Mouse (Mus musculus): ENCODE data around the gene Zfp36l1. TPM values are rescaled to one million over a fixed set of nuclear protein-coding genes. Genes with fewer than 3 reads are reported as not detected.

Zfp36l1 gene
- polyA plus RNA-seq, 1 experiment from 2014 or later = 79.7 TPM

DNA sequence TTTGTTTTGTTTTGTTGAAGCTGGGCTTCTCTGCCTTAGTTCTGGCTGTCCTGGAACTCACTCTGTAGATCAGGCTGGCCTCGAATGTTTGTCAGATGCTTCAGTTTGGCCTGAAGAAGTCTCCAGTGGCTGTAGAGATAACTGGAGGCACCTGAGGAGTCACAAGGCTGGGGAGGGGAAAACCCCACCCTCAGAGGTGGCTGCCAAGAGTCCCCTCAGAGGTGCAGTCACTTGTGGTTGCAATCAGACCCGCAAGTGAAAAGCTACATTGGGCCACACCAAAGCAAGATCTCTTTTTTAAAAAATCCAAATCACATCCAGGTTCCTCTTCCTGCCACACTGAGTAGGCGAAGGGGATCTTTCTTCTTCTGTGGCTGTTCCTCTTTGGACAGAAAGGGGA is 43.8 kb downstream of the Zfp36l1 start:
- no peaks in the 10 kb centered on the region for H3K27me3 ChIP-seq (replicated peaks; ENCODE audit: control insufficient read depth, insufficient read depth, low read length)
- H3K4me2 ChIP-seq (ENCODE audit: low read depth, low read length) = no peak overlapping the region
- H3K27ac ChIP-seq (ENCODE audit: low read length) = no peak overlapping the region
- H3K4me3 ChIP-seq (ENCODE audit: low read length) = no peak overlapping the region
- WGBS = 80% methylated on average over 3 of the region's 3 CpGs
- no peaks in the 10 kb centered on the region for H3K36me3 ChIP-seq (ENCODE audit: control insufficient read depth, insufficient read depth, low read length)
- peaks cover 8% of the 10 kb centered on the region for H3K4me1 ChIP-seq (ENCODE audit: control insufficient read depth, insufficient read depth, low read length)
- ATAC-seq = no peak
- H3K9me3 ChIP-seq (ENCODE audit: control insufficient read depth, low read length) = no peaks in the 10 kb centered on the region
- no peak overlapping the region for H3K9ac ChIP-seq (ENCODE audit: low read depth, low read length)

DNA sequence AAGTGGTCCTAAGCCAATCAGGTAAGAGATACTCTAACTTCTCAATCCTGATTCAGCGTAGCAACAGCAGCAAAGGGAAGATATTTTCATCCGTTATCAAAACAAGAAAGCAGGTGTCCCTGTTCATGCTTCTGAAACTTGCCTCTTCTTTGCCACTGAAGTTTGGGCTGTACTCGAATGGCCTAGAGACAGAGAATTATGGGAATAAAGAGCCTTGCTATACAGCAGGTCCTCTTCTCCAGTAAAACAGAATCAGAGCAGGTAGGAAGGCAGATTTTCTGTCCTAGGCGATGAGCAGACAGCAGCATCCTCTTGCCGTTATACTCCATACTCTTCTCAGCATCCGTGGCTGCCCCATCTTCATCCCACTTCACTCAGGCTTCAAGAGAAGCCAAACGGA is 44.8 kb downstream of the Zfp36l1 start:
- WGBS = 81% methylated on average over 7 of the region's 7 CpGs
- no peak overlapping the region for H3K4me2 ChIP-seq (ENCODE audit: low read depth, low read length)
- H3K9ac ChIP-seq (ENCODE audit: low read depth, low read length) = no peak overlapping the region

DNA sequence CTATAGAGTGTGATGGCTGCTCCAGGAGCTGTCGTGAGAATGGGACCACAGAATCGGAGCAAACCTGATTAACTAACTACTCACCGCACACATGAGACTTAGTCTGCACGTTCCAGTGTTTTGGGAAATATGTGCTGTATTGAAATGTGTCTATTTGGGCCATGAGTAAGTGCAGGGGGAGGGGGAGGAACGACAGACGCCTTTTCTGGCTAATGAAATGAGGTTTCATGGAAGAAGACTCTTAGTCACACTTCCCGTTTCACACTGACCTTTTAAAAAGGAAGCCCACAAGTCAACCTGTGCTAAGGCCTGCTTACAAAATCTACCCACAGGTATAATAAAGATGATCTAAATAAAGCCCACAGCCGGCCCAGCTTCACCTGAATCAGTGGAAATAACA is 47.8 kb downstream of the Zfp36l1 start:
- Histone ChIP-seq H3K27me3 (replicated peaks; ENCODE audit: control insufficient read depth, insufficient read depth, low read length) (no peaks in the 10 kb centered on the region), H3K9ac (ENCODE audit: low read depth, low read length) (no peak overlapping the region), H3K27ac (ENCODE audit: low read length) (no peak overlapping the region), H3K9me3 (ENCODE audit: control insufficient read depth, low read length) (no peaks in the 10 kb centered on the region), H3K36me3 (ENCODE audit: control insufficient read depth, insufficient read depth, low read length) (no peaks in the 10 kb centered on the region), H3K4me2 (ENCODE audit: low read depth, low read length) (no peak overlapping the region), H3K4me1 (ENCODE audit: control insufficient read depth, insufficient read depth, low read length) (peaks cover 39% of the 10 kb centered on the region), H3K4me3 (ENCODE audit: low read length) (no peak overlapping the region)
- ATAC-seq = no peak
- WGBS = 64% methylated on average over 8 of the region's 8 CpGs

More for the DNA sequence above, 44.8 kb downstream of the Zfp36l1 start:
- Histone ChIP-seq H3K4me1 (ENCODE audit: control insufficient read depth, insufficient read depth, low read length) (peaks cover 14% of the 10 kb centered on the region), H3K4me3 (ENCODE audit: low read length) (no peak overlapping the region), H3K27ac (ENCODE audit: low read length) (no peak overlapping the region), H3K36me3 (ENCODE audit: control insufficient read depth, insufficient read depth, low read length) (no peaks in the 10 kb centered on the region), H3K9me3 (ENCODE audit: control insufficient read depth, low read length) (no peaks in the 10 kb centered on the region), H3K27me3 (replicated peaks; ENCODE audit: control insufficient read depth, insufficient read depth, low read length) (no peaks in the 10 kb centered on the region)
- ATAC-seq = no peak

DNA sequence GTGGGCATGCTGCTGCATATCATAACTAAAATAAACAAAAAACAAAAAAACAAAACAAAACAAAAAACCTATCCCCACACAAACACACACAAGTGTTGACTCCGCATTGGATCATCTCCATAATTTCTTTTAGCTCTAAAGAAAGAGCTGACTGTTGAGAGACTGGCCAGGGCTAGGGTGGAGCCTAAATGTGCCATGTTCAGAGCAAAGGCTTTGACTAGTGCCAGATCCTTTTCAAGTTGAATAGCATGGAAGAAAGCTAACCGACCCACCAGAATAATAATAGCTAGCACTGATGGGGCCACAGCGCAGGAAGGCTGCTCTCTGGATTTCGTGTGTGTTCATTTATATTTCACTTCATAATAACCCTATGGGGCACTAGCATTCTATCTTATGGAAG is 48.5 kb downstream of the Zfp36l1 start:
- ATAC-seq = no peak
- 77% methylated on average over 4 of the region's 4 CpGs for WGBS
- no peak overlapping the region for H3K4me3 ChIP-seq (ENCODE audit: low read length)
- H3K36me3 ChIP-seq (ENCODE audit: control insufficient read depth, insufficient read depth, low read length) = no peaks in the 10 kb centered on the region
- H3K9ac ChIP-seq (ENCODE audit: low read depth, low read length) = no peak overlapping the region
- no peaks in the 10 kb centered on the region for H3K27me3 ChIP-seq (replicated peaks; ENCODE audit: control insufficient read depth, insufficient read depth, low read length)
- H3K9me3 ChIP-seq (ENCODE audit: control insufficient read depth, low read length) = no peaks in the 10 kb centered on the region
- no peak overlapping the region for H3K4me2 ChIP-seq (ENCODE audit: low read depth, low read length)
- no peak overlapping the region; the same call in 1 of the 2 replicates for H3K27ac ChIP-seq (ENCODE audit: low read length)
- H3K4me1 ChIP-seq (ENCODE audit: control insufficient read depth, insufficient read depth, low read length) = peaks cover 39% of the 10 kb centered on the region

DNA sequence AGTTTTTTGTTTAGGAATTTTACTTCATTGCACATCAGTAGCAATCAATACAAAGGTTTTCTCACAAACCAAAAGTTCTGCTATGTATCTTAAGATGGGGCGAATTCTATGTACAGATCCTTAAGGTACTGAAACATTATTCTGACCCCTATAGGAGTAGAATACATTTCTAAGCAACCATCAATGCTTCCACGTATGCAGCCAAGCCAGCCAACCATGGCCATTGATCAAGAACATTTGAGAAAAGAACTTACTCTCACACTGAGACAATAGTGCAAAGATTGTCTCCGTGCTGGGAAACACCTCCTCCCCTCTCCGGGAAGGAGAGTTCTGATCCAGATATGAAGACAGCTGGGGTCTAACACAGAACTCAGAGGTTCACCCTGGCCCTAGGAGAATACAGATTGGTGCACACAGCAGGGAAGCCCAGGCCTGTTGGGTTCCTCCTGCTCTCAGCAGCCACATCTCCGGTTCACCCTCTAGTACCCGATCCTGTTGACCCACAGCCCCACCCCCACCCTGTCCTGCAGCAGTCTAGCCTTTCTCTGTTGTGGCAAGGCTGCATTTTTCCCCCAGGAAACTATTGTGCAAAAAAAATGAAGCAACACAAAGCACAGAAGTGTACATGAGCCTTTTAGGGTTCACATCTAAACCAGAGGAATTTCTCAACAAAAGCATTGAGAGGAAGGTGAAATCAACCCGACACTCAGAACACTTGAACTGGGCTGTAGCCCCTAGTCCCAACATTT is 49.2 kb downstream of the Zfp36l1 start:
- H3K9ac ChIP-seq (ENCODE audit: low read depth, low read length) = no peak overlapping the region
- WGBS = 53% methylated on average over 7 of the region's 7 CpGs
- no peak overlapping the region; the same call in 1 of the 2 replicates for H3K27ac ChIP-seq (ENCODE audit: low read length)
- H3K27me3 ChIP-seq (replicated peaks; ENCODE audit: control insufficient read depth, insufficient read depth, low read length) = no peaks in the 10 kb centered on the region
- H3K9me3 ChIP-seq (ENCODE audit: control insufficient read depth, low read length) = no peaks in the 10 kb centered on the region
- no peak for ATAC-seq
- H3K4me1 ChIP-seq (ENCODE audit: control insufficient read depth, insufficient read depth, low read length) = peaks cover 39% of the 10 kb centered on the region
- no peak overlapping the region for H3K4me2 ChIP-seq (ENCODE audit: low read depth, low read length)
- no peak overlapping the region for H3K4me3 ChIP-seq (ENCODE audit: low read length)
- H3K36me3 ChIP-seq (ENCODE audit: control insufficient read depth, insufficient read depth, low read length) = no peaks in the 10 kb centered on the region

DNA sequence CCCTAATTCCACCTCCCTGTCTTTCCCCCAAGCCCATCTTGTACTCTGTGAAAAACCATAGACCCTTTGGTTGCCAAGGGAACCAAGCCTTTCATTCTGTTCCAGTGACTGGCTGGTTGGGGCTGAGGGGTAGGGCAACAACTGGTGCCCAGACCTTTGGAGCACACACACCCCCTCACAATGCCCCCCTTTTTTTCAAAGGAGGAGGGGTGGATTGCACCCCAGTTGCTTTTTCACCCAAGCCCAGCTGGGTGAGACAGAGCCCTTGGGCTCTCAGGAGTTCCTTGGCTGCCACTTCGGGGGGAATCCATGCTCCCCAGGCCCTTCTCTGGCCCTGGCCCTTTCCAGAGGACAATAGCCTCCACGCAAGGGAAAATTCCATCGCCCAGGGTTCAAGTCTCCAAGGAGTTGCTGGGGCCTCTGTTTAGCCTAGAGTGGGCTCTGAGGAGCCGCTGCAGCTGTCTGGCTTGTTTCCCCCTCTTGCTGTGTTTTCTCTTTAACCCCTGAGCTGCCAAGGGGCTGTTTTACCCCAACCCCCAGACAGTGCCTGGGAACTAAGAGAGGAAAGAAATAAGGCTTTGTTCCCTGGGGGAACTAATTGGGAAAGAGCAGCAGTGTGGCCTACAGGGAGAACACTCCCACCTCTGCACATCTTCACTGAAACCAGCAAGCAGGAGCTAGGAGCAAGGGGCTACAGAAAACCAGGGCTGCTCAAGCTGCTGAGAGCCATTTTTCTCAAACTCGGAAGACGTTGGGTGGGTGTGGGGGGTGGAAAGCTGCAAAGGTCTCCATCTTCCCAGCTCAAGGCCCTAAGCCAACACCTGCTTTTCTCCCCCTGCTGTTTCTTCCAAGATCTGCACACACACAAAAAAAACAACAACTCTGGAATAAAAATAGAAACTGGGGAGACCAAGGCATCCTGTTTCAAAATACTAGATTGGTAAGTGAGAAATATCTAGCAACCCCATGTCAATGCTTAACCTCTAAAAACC is 50.1 kb downstream of the Zfp36l1 start:
- Histone ChIP-seq H3K27me3 (replicated peaks; ENCODE audit: control insufficient read depth, insufficient read depth, low read length) (no peaks in the 10 kb centered on the region), H3K27ac (ENCODE audit: low read length) (peak overlapping the region; percentile 83), H3K4me3 (ENCODE audit: low read length) (no peak overlapping the region), H3K36me3 (ENCODE audit: control insufficient read depth, insufficient read depth, low read length) (no peaks in the 10 kb centered on the region), H3K9ac (ENCODE audit: low read depth, low read length) (peak overlapping the region; percentile 31), H3K4me2 (ENCODE audit: low read depth, low read length) (no peak overlapping the region), H3K9me3 (ENCODE audit: control insufficient read depth, low read length) (no peaks in the 10 kb centered on the region), H3K4me1 (ENCODE audit: control insufficient read depth, insufficient read depth, low read length) (peaks cover 39% of the 10 kb centered on the region)
- ATAC-seq = peak; percentile 54
- WGBS = 27% methylated on average over 6 of the region's 6 CpGs

DNA sequence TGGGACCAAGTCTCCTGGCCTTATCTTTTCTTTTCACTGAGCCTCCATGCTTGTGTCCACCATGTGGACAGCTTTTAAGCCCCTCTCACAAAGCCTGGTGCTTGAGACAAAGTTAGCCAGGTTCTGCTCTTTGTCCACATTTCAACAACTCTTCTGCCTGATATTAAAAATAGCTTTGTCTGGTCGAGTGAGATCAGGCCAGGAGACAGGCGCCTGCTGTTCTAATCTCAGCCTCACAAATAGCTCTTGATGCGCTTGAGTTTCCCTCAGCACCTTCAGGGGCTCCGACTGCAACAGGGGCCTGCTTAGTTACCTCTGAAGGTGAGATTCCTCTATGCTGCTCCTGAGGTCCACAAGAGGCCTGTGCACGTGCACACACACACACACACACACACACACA is 51.0 kb downstream of the Zfp36l1 start:
- no peaks in the 10 kb centered on the region for H3K36me3 ChIP-seq (ENCODE audit: control insufficient read depth, insufficient read depth, low read length)
- WGBS = 30% methylated on average over 5 of the region's 5 CpGs
- no peak for ATAC-seq
- peak overlapping the region; percentile 83 for H3K27ac ChIP-seq (ENCODE audit: low read length)
- H3K4me2 ChIP-seq (ENCODE audit: low read depth, low read length) = no peak overlapping the region
- peaks cover 39% of the 10 kb centered on the region for H3K4me1 ChIP-seq (ENCODE audit: control insufficient read depth, insufficient read depth, low read length)
- no peaks in the 10 kb centered on the region for H3K27me3 ChIP-seq (replicated peaks; ENCODE audit: control insufficient read depth, insufficient read depth, low read length)
- no peaks in the 10 kb centered on the region for H3K9me3 ChIP-seq (ENCODE audit: control insufficient read depth, low read length)
- H3K9ac ChIP-seq (ENCODE audit: low read depth, low read length) = no peak overlapping the region
- no peak overlapping the region for H3K4me3 ChIP-seq (ENCODE audit: low read length)

DNA sequence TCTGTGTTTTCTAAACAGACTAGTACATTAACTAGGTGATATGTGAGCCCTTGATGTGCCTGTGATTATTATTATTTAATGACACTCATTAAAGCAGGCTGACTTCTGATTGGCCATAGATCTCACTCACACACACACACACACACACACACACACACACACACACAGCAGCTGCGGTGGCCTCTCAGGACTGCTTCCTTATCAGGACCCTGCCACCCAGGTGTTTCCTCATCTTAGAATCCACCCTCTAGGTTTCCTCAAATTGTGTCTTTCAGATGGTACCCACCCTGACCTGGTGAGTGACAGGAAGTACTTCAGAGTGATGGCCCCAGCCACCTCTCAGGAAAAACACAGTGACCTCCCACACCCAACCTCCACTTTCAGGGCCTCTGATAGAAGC is 52.0 kb downstream of the Zfp36l1 start:
- Histone ChIP-seq H3K36me3 (ENCODE audit: control insufficient read depth, insufficient read depth, low read length) (no peaks in the 10 kb centered on the region), H3K4me1 (ENCODE audit: control insufficient read depth, insufficient read depth, low read length) (peaks cover 42% of the 10 kb centered on the region), H3K4me3 (ENCODE audit: low read length) (no peak overlapping the region), H3K4me2 (ENCODE audit: low read depth, low read length) (no peak overlapping the region), H3K9ac (ENCODE audit: low read depth, low read length) (peak overlapping the region; percentile 39; the same call in 1 of the 2 replicates), H3K27ac (ENCODE audit: low read length) (peak overlapping the region; percentile 78; the same call in 1 of the 2 replicates), H3K9me3 (ENCODE audit: control insufficient read depth, low read length) (no peaks in the 10 kb centered on the region), H3K27me3 (replicated peaks; ENCODE audit: control insufficient read depth, insufficient read depth, low read length) (no peaks in the 10 kb centered on the region)
- 47% methylated on average over 1 of the region's 1 CpGs for WGBS
- peak; percentile 26 for ATAC-seq

DNA sequence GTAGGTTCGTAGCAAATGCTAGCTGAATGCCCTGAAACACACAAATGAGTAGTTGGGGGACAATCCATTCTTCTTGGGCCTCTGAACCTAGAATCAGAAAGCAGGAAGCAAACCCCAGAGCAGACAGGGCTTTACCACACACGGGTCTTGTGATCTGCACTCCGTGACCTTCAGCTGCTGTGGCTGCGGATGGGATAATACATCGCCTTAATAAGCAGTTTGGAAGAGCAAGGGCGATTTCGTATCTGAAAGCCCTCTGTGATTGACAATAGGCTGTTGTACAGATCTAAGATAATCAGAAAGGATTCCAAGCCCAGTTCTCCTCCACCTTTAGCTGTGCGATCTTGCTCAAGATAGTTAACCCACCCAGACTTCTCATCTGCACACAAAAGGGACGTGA is 52.5 kb downstream of the Zfp36l1 start:
- Histone ChIP-seq H3K4me2 (ENCODE audit: low read depth, low read length) (no peak overlapping the region), H3K9ac (ENCODE audit: low read depth, low read length) (peak overlapping the region; percentile 39; the same call in 1 of the 2 replicates), H3K27me3 (replicated peaks; ENCODE audit: control insufficient read depth, insufficient read depth, low read length) (no peaks in the 10 kb centered on the region), H3K4me3 (ENCODE audit: low read length) (no peak overlapping the region), H3K4me1 (ENCODE audit: control insufficient read depth, insufficient read depth, low read length) (peaks cover 42% of the 10 kb centered on the region), H3K27ac (ENCODE audit: low read length) (peak overlapping the region; percentile 78), H3K9me3 (ENCODE audit: control insufficient read depth, low read length) (no peaks in the 10 kb centered on the region), H3K36me3 (ENCODE audit: control insufficient read depth, insufficient read depth, low read length) (no peaks in the 10 kb centered on the region)
- 49% methylated on average over 9 of the region's 9 CpGs for WGBS
- peak; percentile 2; the same call in 1 of the 2 replicates for ATAC-seq
